Mouse (Mus musculus) gastrocnemius, adult 2 months (tissue): Measurements from ENCODE around the gene Smarcc1. TPM values are rescaled to one million over a fixed set of nuclear protein-coding genes. Genes with fewer than 3 reads are reported as not detected.
"Not testable (repeated sequence)": the region's sequence is repeated elsewhere in the genome, so short reads cannot be mapped to it uniquely, and the experiment has no call there.

ENCODE experiments used
- DNase-seq: peaks from one replicate; pipeline ENCODE4 v3.0.0; 2022
- H3K27ac ChIP-seq: fragments of 200-600 bp; 2 replicates; pipeline ENCODE4 v1.8.1; 2022; ENCODE audit warnings: mild to moderate bottlenecking
- H3K4me3 ChIP-seq: fragments of 200-600 bp; 2 replicates; pipeline ENCODE4 v1.8.1; 2022; ENCODE audit warnings: mild to moderate bottlenecking, moderate library complexity
- CTCF ChIP-seq: fragments of 200-600 bp; IDR thresholded peaks from 2 replicates; pipeline ENCODE4 v1.8.1; 2022; ENCODE audit warnings: antibody characterized with exemption, mild to moderate bottlenecking, moderate library complexity
- intact Hi-C: fragments of 180-260 bp; cut with DNase I; formaldehyde crosslinking; loops from one replicate; pipeline ENCODE4 v1.15.1; 2025
- total RNA-seq, 2 experiments: library from RNA; stranded (reverse); gene quantifications; 2 replicates each; pipeline ENCODE4 v1.2.3; 2021

The Smarcc1 gene
- total RNA-seq, 2 experiments from 2014 or later, result 21.0 to 25.6 TPM

- H3K27ac ChIP-seq, result no peak overlapping the region
Observed at GRCm38 (mm10) chr9:110139119-110139518, 21.6 kb downstream of the Smarcc1 start.

GRCm38 (mm10) chr9:110142097-110142496 lies 24.6 kb downstream of the Smarcc1 start:
- TF ChIP-seq CTCF, result no peak
- DNase-seq, result no peak
- intact Hi-C loops, result no loop called here
- Histone ChIP-seq H3K4me3 (no peak overlapping the region), H3K27ac (no peak overlapping the region)

More at GRCm38 (mm10) chr9:110139119-110139518, 21.6 kb downstream of the Smarcc1 start:
- no peak for DNase-seq
- H3K4me3 ChIP-seq, result no peak overlapping the region
- intact Hi-C loops, result no loop called here
- no peak for TF ChIP-seq CTCF

GRCm38 (mm10) chr9:110148598-110148997 lies 31.1 kb downstream of the Smarcc1 start:
- TF ChIP-seq CTCF, result no peak
- H3K27ac ChIP-seq, result no peak overlapping the region
- DNase-seq, result no peak
- intact Hi-C loops, result no loop called here
- no peak overlapping the region for H3K4me3 ChIP-seq

- Histone ChIP-seq H3K4me3 (no peak overlapping the region), H3K27ac (no peak overlapping the region)
- intact Hi-C loops, result no loop called here
- DNase-seq, result peak; percentile 21
- TF ChIP-seq CTCF, result no peak
Observed at GRCm38 (mm10) chr9:110159036-110159435, 41.5 kb downstream of the Smarcc1 start.

- H3K4me3 ChIP-seq, intact Hi-C loops, H3K27ac ChIP-seq, DNase-seq: not testable (repeated sequence)
Observed at GRCm38 (mm10) chr9:110160486-110160885, 43.0 kb downstream of the Smarcc1 start.

GRCm38 (mm10) chr9:110162441-110162840 lies 44.9 kb downstream of the Smarcc1 start:
- peak; percentile 23 for DNase-seq
- intact Hi-C loops, result no loop called here
- H3K27ac ChIP-seq, result peak overlapping the region; percentile 44
- no peak overlapping the region for H3K4me3 ChIP-seq
- TF ChIP-seq CTCF, result no peak

- DNase-seq, result no peak
- intact Hi-C loops, result no loop called here
- no peak overlapping the region; the same call in 1 of the 2 replicates for H3K27ac ChIP-seq
- H3K4me3 ChIP-seq, result no peak overlapping the region
- TF ChIP-seq CTCF, result no peak
Observed at GRCm38 (mm10) chr9:110163071-110163470, 45.6 kb downstream of the Smarcc1 start.

- intact Hi-C loops, result no loop called here
- Histone ChIP-seq H3K4me3 (peak overlapping the region; percentile 67), H3K27ac (peak overlapping the region; percentile 62)
- peak; percentile 48 for TF ChIP-seq CTCF
- no peak for DNase-seq
Observed at GRCm38 (mm10) chr9:110170858-110171257, 53.4 kb downstream of the Smarcc1 start.

GRCm38 (mm10) chr9:110199870-110200269 lies 82.4 kb downstream of the Smarcc1 start:
- DNase-seq, result no peak
- intact Hi-C loops, result no loop called here
- H3K27ac ChIP-seq, result no peak overlapping the region
- no peak overlapping the region for H3K4me3 ChIP-seq
- TF ChIP-seq CTCF, result no peak

- intact Hi-C loops, result no loop called here
- Histone ChIP-seq H3K27ac (no peak overlapping the region), H3K4me3 (no peak overlapping the region)
- no peak for DNase-seq
- TF ChIP-seq CTCF, result no peak
Observed at GRCm38 (mm10) chr9:110205526-110206404, 88.3 kb downstream of the Smarcc1 start.

- intact Hi-C loops, result no loop called here
- DNase-seq, result no peak
- no peak overlapping the region for H3K4me3 ChIP-seq
- no peak for TF ChIP-seq CTCF
- no peak overlapping the region for H3K27ac ChIP-seq
Observed at GRCm38 (mm10) chr9:110206437-110206836, 88.9 kb downstream of the Smarcc1 start.

- no peak overlapping the region for H3K27ac ChIP-seq
- intact Hi-C loops, result no loop called here
- H3K4me3 ChIP-seq, result no peak overlapping the region
- DNase-seq, result no peak
- TF ChIP-seq CTCF, result no peak
Observed at GRCm38 (mm10) chr9:110208265-110208664, 90.8 kb downstream of the Smarcc1 start.

- intact Hi-C loops, result no loop called here
- no peak overlapping the region for H3K4me3 ChIP-seq
- no peak overlapping the region for H3K27ac ChIP-seq
- TF ChIP-seq CTCF, result no peak
- DNase-seq, result no peak
Observed at GRCm38 (mm10) chr9:110208967-110209366, 91.5 kb downstream of the Smarcc1 start.

GRCm38 (mm10) chr9:110224273-110224672 lies 106.8 kb downstream of the Smarcc1 start:
- intact Hi-C loops, result no loop called here
- no peak for TF ChIP-seq CTCF
- no peak for DNase-seq
- H3K27ac ChIP-seq, result no peak overlapping the region
- H3K4me3 ChIP-seq, result no peak overlapping the region
